Mouse (Mus musculus) liver, adult 2 months (tissue): ENCODE data around the gene Exog. TPM values are rescaled to one million over a fixed set of nuclear protein-coding genes. Genes with fewer than 3 reads are reported as not detected.
A peak's percentile ranks its signal among the peaks of the same experiment; 100 is the strongest.

Source experiments
- DNase-seq: peaks from one replicate; pipeline ENCODE4 v3.0.0-alpha.2; 2011; ENCODE audit warnings: low read depth, low spot score; ENCODE audit errors: extremely low read depth
- H3K27ac ChIP-seq: fragments of 200-500 bp; replicated peaks from 2 replicates; pipeline ENCODE4 v1.5.1; 2012; ENCODE audit warnings: low read depth, mild to moderate bottlenecking, control low read depth, inconsistent platforms, low read length; ENCODE audit not compliant: insufficient read depth
- H3K27me3 ChIP-seq: fragments of 200-500 bp; 2 replicates; pipeline ENCODE4 v1.6.1; 2012; ENCODE audit warnings: mild to moderate bottlenecking, moderate library complexity, low read length, inconsistent platforms; ENCODE audit not compliant: control insufficient read depth, insufficient read depth
- H3K36me3 ChIP-seq: fragments of 200-500 bp; 2 replicates; pipeline ENCODE4 v1.6.1; 2012; ENCODE audit warnings: low read length, inconsistent platforms; ENCODE audit not compliant: control insufficient read depth, insufficient read depth
- H3K4me1 ChIP-seq: fragments of 200-500 bp; 2 replicates; pipeline ENCODE4 v1.6.1; 2011; ENCODE audit warnings: low read length; ENCODE audit not compliant: control insufficient read depth, insufficient read depth
- H3K4me3 ChIP-seq: fragments of 200-500 bp; 2 replicates; pipeline ENCODE4 v1.5.1; 2011; ENCODE audit warnings: low read depth, mild to moderate bottlenecking, control low read depth, low read length, moderate library complexity; ENCODE audit not compliant: insufficient read depth
- H3K79me2 ChIP-seq: fragments of 200-500 bp; 2 replicates; pipeline ENCODE4 v1.6.1; 2012; ENCODE audit warnings: inconsistent platforms, mild to moderate bottlenecking, low read length, moderate library complexity; ENCODE audit not compliant: control insufficient read depth, insufficient read depth
- H3K9ac ChIP-seq: fragments of 200-500 bp; 2 replicates; pipeline ENCODE4 v1.6.1; 2012; ENCODE audit warnings: low read depth, mild to moderate bottlenecking, control low read depth, inconsistent platforms, low read length
- CTCF ChIP-seq: fragments of 200-500 bp; IDR thresholded peaks from 2 replicates; pipeline ENCODE4 v1.5.1; 2011; ENCODE audit warnings: low read depth, low read length, control low read depth
- POLR2A ChIP-seq: fragments of 200-500 bp; IDR thresholded peaks from 2 replicates; pipeline ENCODE4 v1.6.1; 2011; ENCODE audit warnings: low read length, control low read depth; ENCODE audit not compliant: insufficient read depth; ENCODE audit errors: extremely low read depth
- WGBS: fragments of 180-500 bp; shearing (Covaris S2); methylation state at CpG from one replicate; pipeline ENCODE4 v1.1.7; 2018; 5-methylcytosine and 5-hydroxymethylcytosine counted together
- polyA plus RNA-seq: library from polyadenylated mRNA; depleted of rRNA; stranded (reverse); fragments of >200 nt; gene quantifications from 2 replicates; pipeline ENCODE4 v1.2.3, GENCODE M21; 2012
- total RNA-seq: library from RNA; depleted of rRNA; stranded (reverse); fragments of >200 nt; gene quantifications from 2 replicates; pipeline ENCODE4 v1.2.3, GENCODE M21; 2014

Gene Exog
- total and polyA plus RNA-seq, 2 experiments = 0.92 to 1.1 TPM

DNA sequence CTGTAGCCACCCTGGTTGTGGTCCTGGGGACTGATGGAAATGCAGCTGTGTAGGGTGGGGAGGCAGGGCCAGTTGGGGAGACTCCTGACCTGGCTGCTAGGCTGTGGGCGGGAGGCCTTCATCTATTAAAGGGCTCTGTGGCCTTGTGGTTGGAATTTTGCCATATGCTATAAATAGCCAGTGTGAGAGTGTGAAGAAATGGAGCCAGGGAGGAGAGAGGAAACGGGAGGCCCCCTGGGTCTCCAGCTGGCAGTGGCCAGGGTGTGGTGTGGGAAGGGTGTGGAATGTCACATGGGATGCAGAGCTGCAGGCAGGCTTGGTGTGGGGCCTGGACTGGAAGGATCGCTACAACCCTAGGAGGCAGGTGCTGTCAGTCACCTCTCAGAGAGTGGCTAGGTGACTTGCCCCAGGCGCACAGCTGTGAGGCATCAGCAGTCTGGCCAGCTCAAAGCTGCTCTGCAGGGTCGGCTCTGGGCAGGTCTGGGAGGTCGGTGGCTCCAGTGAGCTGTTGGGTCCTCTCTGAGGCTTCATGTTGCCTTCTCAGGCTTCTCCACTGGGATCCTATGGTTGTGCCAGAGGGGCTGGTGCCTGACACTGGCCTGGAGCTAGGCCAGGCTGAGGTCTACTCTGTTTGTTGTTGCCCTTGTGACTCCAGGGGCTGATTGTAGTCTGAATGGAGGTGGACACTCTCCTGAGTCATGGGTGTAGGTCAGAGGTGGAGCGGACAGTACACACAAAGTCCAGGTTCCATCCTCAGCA is 19.3 kb upstream of the Exog start:
- H3K27ac ChIP-seq = no peak overlapping the region
- H3K4me1 ChIP-seq = no peaks in the 10 kb centered on the region
- H3K79me2 ChIP-seq = peaks cover 5% of the 10 kb centered on the region; the same call in 1 of the 2 replicates
- no peaks in the 10 kb centered on the region for H3K27me3 ChIP-seq
- no peak for DNase-seq
- TF ChIP-seq POLR2A = no peak
- TF ChIP-seq CTCF = no peak
- no peaks in the 10 kb centered on the region for H3K36me3 ChIP-seq
- H3K9ac ChIP-seq = no peak overlapping the region
- WGBS = 54% methylated on average over 7 of the region's 7 CpGs
- H3K4me3 ChIP-seq = no peak overlapping the region

DNA sequence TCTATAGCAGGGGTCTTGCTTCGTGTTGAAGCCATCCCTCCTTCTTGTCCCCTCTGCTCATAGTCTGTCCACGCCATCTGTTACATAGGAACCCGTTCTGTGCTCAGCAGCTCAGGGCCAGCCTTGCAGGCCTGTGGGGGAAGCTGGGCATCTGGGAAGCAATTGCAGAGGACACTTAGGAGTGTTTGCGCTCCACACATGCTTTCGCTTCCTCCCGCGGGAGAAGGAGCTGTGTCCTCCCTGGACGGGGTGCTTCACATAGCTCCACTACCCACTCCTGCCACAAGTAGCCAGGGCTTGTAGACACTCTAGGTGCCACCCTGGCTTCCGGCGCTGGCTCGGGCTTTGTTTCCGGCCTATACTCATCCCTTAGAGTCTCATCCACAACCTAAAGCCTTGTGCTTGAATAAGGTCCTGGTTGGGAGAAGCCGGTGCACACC is 18.7 kb upstream of the Exog start:
- Histone ChIP-seq H3K27me3 (no peaks in the 10 kb centered on the region), H3K79me2 (no peaks in the 10 kb centered on the region), H3K4me1 (no peaks in the 10 kb centered on the region), H3K36me3 (no peaks in the 10 kb centered on the region), H3K4me3 (no peak overlapping the region), H3K9ac (no peak overlapping the region), H3K27ac (no peak overlapping the region)
- WGBS = 88% methylated on average over 13 of the region's 13 CpGs
- no peak for DNase-seq
- no peak for TF ChIP-seq POLR2A
- no peak for TF ChIP-seq CTCF

DNA sequence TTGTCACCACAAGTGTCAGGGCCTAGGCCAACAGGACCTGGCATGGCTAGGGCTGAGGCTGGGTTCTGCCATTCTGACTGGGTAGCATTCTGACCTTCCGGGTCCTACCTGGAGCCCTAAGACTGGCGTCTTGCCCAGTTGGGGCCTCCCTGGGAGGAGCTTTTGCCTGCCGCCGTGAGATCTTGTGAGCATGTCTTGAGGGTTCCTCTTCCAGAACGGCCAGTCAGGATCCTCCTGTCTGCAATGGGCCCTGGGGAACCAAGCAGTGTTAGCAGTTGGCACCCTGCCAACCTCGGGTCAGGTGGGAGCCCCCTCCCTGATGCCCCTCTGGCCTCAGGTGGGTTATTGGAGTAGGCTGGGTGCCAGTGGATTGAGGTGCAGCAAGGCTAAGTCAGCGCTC is 18.3 kb upstream of the Exog start:
- no peaks in the 10 kb centered on the region for H3K4me1 ChIP-seq
- no peaks in the 10 kb centered on the region for H3K36me3 ChIP-seq
- WGBS = 71% methylated on average over 7 of the region's 7 CpGs
- no peaks in the 10 kb centered on the region for H3K27me3 ChIP-seq
- no peak for TF ChIP-seq POLR2A
- TF ChIP-seq CTCF = no peak
- no peak overlapping the region for H3K4me3 ChIP-seq
- no peaks in the 10 kb centered on the region for H3K79me2 ChIP-seq
- no peak overlapping the region for H3K27ac ChIP-seq
- H3K9ac ChIP-seq = no peak overlapping the region
- no peak for DNase-seq

DNA sequence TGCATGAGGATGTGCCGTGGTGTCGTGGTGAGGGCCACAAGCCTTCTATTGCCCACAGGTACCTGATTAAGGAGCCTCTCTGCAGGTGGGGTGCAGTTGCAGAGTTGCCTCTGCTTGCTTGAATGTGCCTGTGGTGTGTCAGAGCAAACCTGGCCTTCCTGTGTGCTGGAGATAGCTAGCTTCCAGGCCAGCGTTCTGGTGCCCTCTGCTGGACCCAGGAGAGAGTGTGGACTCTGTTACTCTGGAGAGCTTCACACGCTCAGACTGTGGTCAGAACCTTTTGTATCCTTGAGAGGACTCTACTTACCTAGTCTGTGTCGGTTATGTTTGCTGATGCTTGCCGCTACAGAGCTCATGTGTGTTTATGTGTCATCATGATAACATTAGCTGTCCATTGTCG is 14.4 kb upstream of the Exog start:
- TF ChIP-seq CTCF (peak; percentile 99), POLR2A (no peak)
- Histone ChIP-seq H3K27ac (no peak overlapping the region), H3K36me3 (0 out of 2 replicates have a peak, but pooled peaks cover 2% of the 10 kb centered on the region), H3K4me3 (no peak overlapping the region), H3K79me2 (no peaks in the 10 kb centered on the region), H3K27me3 (no peaks in the 10 kb centered on the region), H3K4me1 (no peaks in the 10 kb centered on the region), H3K9ac (no peak overlapping the region)
- 31% methylated on average over 7 of the region's 7 CpGs for WGBS
- DNase-seq = peak; percentile 60

DNA sequence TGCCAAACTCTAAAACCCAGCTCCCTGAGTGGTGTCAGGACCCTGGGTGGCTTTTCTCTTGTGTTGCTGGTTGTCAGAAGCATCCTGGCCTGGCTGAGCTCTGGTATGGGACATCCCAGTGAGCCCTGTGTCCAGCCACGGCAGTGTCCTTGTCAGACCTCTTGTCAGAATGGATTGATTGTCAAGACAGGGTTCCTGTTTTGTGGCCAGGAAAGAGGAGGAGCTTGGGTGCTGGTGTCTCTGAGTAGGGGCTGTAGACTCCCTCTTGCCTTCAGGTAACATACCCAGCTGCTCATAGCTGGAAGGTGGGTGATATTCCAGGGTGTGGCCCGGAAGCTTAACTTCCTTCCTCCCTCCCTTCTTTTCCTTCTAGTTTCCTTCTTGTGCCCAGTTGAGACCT is 8.9 kb upstream of the Exog start:
- no peak overlapping the region for H3K9ac ChIP-seq
- H3K4me1 ChIP-seq = no peaks in the 10 kb centered on the region
- 78% methylated on average over 2 of the region's 2 CpGs for WGBS
- DNase-seq = no peak
- no peaks in the 10 kb centered on the region for H3K79me2 ChIP-seq
- no peaks in the 10 kb centered on the region for H3K27me3 ChIP-seq
- no peak for TF ChIP-seq POLR2A
- TF ChIP-seq CTCF = no peak
- no peak overlapping the region for H3K27ac ChIP-seq
- H3K4me3 ChIP-seq = no peak overlapping the region
- 0 out of 2 replicates have a peak, but pooled peaks cover 2% of the 10 kb centered on the region for H3K36me3 ChIP-seq

DNA sequence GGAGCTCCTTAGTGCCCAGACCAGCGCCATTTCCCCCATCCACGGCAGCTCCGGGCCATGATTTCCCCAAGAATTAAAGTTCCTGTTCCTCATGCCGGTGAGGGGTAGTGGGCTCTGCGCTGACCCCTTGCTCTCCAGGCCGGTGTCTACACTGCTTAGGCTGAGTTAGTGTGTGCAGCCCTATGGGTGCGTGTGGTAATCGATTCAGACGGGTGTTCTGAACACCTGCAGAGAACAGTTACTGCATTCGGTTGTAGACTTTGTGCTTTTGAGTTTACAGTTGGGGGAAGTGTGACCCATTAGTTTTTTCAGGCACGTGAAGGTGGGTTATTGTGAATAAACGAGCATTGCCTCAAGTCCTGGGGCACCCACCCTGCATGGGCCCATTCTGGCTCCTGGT is 6.7 kb upstream of the Exog start:
- 0 out of 2 replicates have a peak, but pooled peaks cover 2% of the 10 kb centered on the region for H3K36me3 ChIP-seq
- TF ChIP-seq POLR2A (no peak), CTCF (no peak)
- no peak for DNase-seq
- no peak overlapping the region for H3K9ac ChIP-seq
- H3K79me2 ChIP-seq = no peaks in the 10 kb centered on the region
- no peaks in the 10 kb centered on the region for H3K27me3 ChIP-seq
- no peaks in the 10 kb centered on the region for H3K4me1 ChIP-seq
- WGBS = 73% methylated on average over 12 of the region's 12 CpGs
- no peak overlapping the region for H3K4me3 ChIP-seq
- H3K27ac ChIP-seq = no peak overlapping the region
